Mouse (Mus musculus) kidney, embryonic 16.5 days (tissue): ENCODE data around the gene Maea. TPM values are rescaled to one million over a fixed set of nuclear protein-coding genes. Genes with fewer than 3 reads are reported as not detected.

ENCODE experiments used
- ATAC-seq: fragments of 200-750 bp; cut with Nextera tagmentation; 2 replicates; pipeline ENCODE4 v1.8.0; 2017; ENCODE audit warnings: moderate TSS enrichment; ENCODE audit not compliant: low FRiP score, low TSS enrichment
- H3K27ac ChIP-seq: fragments of 300-500 bp; sonication (generic); 2 replicates; pipeline ENCODE4 v1.5.1; 2014; ENCODE audit warnings: low read length
- H3K27me3 ChIP-seq: fragments of 300-500 bp; sonication (generic); 2 replicates; pipeline ENCODE4 v1.6.1; 2014; ENCODE audit warnings: low read length, control low read depth, mixed read lengths; ENCODE audit not compliant: insufficient read depth
- H3K36me3 ChIP-seq: fragments of 300-500 bp; sonication (generic); 2 replicates; pipeline ENCODE4 v1.6.1; 2014; ENCODE audit warnings: low read length, control low read depth, mixed read lengths; ENCODE audit not compliant: insufficient read depth
- H3K4me1 ChIP-seq: fragments of 300-500 bp; sonication (generic); 2 replicates; pipeline ENCODE4 v1.6.1; 2014; ENCODE audit warnings: low read length, control low read depth, mixed read lengths; ENCODE audit not compliant: insufficient read depth
- H3K4me2 ChIP-seq: fragments of 300-500 bp; sonication (generic); replicated peaks from 2 replicates; pipeline ENCODE4 v1.6.1; 2014; ENCODE audit warnings: low read depth, low read length
- H3K4me3 ChIP-seq: fragments of 300-500 bp; sonication (generic); 2 replicates; pipeline ENCODE4 v1.5.1; 2014; ENCODE audit warnings: mild to moderate bottlenecking, low read length
- H3K9ac ChIP-seq: fragments of 300-500 bp; sonication (generic); replicated peaks from 2 replicates; pipeline ENCODE4 v1.6.1; 2014; ENCODE audit warnings: low read length
- H3K9me3 ChIP-seq: fragments of 300-500 bp; sonication (generic); 2 replicates; pipeline ENCODE4 v1.6.1; 2016; ENCODE audit warnings: low read length, control low read depth
- WGBS: fragments of 180-500 bp; shearing (Covaris S2); extraction: QIAGEN DNeasy Blood & Tissue Kit; methylation state at CpG from one replicate; pipeline ENCODE4 v1.1.7; 2014; 5-methylcytosine and 5-hydroxymethylcytosine counted together
- polyA plus RNA-seq: library from polyadenylated mRNA; unstranded; fragments of >200 nt; fragmentation: Nextera tagmentation; extraction: Ambion mirVana; gene quantifications from 2 replicates; pipeline ENCODE4 v1.2.1, GENCODE M21; 2015

Gene Maea
- polyA plus RNA-seq = 152 and 154 TPM in 2 replicates

DNA sequence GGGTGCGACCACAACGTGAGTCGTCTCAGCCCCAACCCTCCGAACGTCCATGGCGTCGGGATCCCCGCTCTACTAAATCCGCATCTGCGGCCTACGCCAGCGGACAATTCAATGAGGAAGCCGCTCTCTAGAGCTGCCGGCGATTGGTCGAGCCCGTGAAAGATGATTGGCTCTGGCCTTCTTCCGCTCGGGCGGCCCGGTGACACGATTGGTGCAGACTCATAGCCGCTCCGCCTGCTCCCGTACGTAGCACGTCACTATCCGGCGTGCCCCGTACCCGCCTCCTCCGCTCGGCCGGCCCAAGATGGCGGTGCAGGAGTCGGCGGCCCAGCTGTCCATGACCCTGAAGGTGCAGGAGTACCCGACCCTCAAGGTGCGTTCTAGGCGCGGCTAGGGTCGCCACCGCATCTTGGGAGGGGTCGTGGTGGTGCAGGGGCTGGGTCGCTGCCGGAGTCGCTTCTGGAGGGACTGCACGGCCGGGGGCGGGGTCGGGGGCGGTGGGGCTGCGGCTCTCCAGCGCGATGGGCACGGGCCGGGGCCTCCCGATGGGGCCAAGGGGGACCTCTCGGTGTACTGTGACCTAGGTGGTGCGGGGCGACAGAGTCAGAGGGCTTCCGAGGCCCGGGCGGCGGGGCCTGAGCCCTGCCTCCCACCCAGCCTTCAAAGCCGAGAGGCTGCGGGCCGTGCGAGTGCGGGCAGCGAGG lies at the start of gene Maea:
TSS of gene Maea (plus strand) at position 237 of the 704 bp plus-strand sequence.
- peak within 1 kb of the TSS; percentile 77 for H3K27ac ChIP-seq
- WGBS = under 1% methylated on average over 65 of the region's 71 CpGs
- ATAC-seq = peak; percentile 100

DNA sequence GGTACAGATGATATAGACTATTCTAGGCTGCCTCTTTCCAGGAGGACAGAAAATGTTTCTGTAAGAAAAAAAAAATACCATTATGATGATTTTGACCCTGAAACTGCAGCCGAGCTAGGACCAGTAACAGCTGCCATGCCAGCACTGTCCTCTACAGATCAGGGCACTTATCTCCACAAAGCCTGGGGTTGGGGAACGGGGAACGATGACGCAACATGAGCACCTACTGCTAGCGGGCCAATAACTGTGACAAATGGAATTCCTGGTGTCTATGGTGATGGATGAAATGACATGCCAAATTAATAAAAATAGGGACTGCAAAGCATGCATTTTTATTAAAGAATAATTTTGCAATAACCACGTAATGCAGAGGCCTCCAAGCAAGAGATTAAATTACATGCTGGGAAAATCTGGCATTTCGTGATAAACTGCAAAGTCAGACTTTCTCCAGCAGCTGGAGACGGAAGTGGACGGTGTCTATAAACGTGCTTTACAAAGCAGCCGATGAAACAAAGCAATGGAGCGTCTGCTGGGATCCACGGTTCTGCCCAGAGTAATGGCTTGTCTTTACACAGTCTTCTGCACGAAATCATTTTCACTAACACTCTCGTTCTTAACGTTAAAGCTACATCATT lies 41.4 kb upstream of the Maea start:
- Histone ChIP-seq H3K4me2 (no peak overlapping the region), H3K27me3 (no peaks in the 10 kb centered on the region), H3K27ac (no peak overlapping the region), H3K4me1 (no peaks in the 10 kb centered on the region), H3K9ac (no peak overlapping the region), H3K4me3 (no peak overlapping the region), H3K9me3 (no peaks in the 10 kb centered on the region), H3K36me3 (no peaks in the 10 kb centered on the region)
- 45% methylated on average over 16 of the region's 16 CpGs for WGBS
- ATAC-seq = no peak

More for the DNA sequence above, at the start of gene Maea:
- Histone ChIP-seq H3K36me3 (peaks cover 14% of the 10 kb centered on the region), H3K27me3 (no peaks in the 10 kb centered on the region), H3K4me3 (peak within 1 kb of the TSS; percentile 98), H3K9me3 (peaks cover 9% of the 10 kb centered on the region; the same call in 1 of the 2 replicates), H3K4me1 (peaks cover 19% of the 10 kb centered on the region), H3K9ac (peak within 1 kb of the TSS; percentile 96), H3K4me2 (peak within 1 kb of the TSS; percentile 83)

DNA sequence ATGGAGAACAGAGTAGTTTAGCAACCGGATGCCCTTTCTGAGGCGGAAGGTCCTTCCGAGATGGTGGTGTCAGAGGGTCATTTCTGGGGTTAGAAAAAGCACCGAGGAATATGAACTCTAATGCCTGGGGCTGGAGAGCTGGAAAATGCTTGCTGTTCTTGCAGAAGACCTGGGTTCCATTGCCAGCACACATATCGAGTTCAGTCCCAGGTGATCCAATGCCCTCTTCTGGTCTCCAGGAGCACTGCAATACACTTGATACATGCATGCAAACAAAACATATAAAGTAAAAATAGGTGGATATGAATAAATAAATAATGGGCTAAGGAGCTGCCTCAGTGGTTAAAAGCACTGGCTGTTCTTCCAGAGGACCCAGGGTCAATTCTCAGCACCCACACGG lies 38.1 kb upstream of the Maea start:
- no peak for ATAC-seq
- Histone ChIP-seq H3K9me3 (no peaks in the 10 kb centered on the region), H3K4me3 (no peak overlapping the region), H3K4me2 (no peak overlapping the region), H3K27ac (no peak overlapping the region), H3K9ac (no peak overlapping the region), H3K27me3 (no peaks in the 10 kb centered on the region), H3K4me1 (no peaks in the 10 kb centered on the region), H3K36me3 (no peaks in the 10 kb centered on the region)
- WGBS = 57% methylated on average over 6 of the region's 6 CpGs

DNA sequence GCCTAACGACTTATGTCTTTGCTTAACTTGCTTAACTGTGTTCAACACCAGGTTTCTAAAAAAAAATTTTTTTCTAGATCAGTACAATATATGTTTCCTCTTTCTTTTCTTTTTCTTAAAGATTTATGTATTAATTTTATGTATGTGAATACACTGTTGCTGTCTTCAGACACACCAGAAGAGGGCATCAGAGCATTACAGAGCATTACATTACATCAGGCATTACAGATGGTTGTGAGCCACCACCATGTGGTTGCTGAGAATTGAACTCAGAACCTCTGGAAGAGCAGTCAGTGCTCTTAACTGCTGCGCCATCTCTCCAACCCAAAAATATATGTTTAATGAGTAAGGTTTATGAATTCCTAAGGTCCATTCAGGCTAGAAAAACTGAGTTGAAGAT lies 33.5 kb upstream of the Maea start:
- no peaks in the 10 kb centered on the region for H3K4me1 ChIP-seq
- 82% methylated on average over 2 of the region's 2 CpGs for WGBS
- no peak overlapping the region for H3K27ac ChIP-seq
- no peak overlapping the region for H3K4me3 ChIP-seq
- no peak for ATAC-seq
- H3K4me2 ChIP-seq = no peak overlapping the region
- no peaks in the 10 kb centered on the region for H3K9me3 ChIP-seq
- H3K36me3 ChIP-seq = no peaks in the 10 kb centered on the region
- H3K27me3 ChIP-seq = no peaks in the 10 kb centered on the region
- H3K9ac ChIP-seq = no peak overlapping the region

GRCm38 (mm10) chr5:33310704-33311462 lies 24.4 kb upstream of the Maea start:
- H3K9me3 ChIP-seq = no peaks in the 10 kb centered on the region
- H3K4me1 ChIP-seq = no peaks in the 10 kb centered on the region
- ATAC-seq = no peak
- no peak overlapping the region for H3K27ac ChIP-seq
- 69% methylated on average over 3 of the region's 3 CpGs for WGBS
- H3K4me2 ChIP-seq = no peak overlapping the region
- H3K27me3 ChIP-seq = no peaks in the 10 kb centered on the region
- no peaks in the 10 kb centered on the region for H3K36me3 ChIP-seq
- no peak overlapping the region for H3K4me3 ChIP-seq
- no peak overlapping the region for H3K9ac ChIP-seq

DNA sequence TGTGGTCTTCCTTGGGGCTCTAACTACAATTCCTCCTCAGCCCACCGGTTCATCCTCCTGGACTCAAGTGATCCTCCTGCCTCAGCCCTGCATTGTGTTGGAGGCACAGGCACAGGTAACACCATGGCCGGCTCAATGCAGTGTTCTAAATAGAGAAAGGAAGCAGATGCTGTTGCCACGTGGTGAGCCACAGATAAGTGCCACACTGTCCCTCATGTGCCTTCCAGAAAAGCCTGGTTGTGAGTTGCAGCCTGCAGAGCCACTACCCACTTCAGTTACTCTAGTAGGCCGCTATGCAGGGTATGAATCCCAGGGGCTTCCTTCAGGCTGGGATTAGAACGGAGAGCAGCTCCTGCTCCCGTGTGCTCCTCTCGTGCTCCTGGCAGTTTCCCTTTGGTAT lies 23.1 kb upstream of the Maea start:
- Histone ChIP-seq H3K4me3 (no peak overlapping the region), H3K36me3 (no peaks in the 10 kb centered on the region), H3K27me3 (no peaks in the 10 kb centered on the region), H3K9ac (no peak overlapping the region), H3K4me1 (no peaks in the 10 kb centered on the region), H3K27ac (no peak overlapping the region), H3K9me3 (no peaks in the 10 kb centered on the region), H3K4me2 (no peak overlapping the region)
- ATAC-seq = no peak
- WGBS = 78% methylated on average over 7 of the region's 7 CpGs

DNA sequence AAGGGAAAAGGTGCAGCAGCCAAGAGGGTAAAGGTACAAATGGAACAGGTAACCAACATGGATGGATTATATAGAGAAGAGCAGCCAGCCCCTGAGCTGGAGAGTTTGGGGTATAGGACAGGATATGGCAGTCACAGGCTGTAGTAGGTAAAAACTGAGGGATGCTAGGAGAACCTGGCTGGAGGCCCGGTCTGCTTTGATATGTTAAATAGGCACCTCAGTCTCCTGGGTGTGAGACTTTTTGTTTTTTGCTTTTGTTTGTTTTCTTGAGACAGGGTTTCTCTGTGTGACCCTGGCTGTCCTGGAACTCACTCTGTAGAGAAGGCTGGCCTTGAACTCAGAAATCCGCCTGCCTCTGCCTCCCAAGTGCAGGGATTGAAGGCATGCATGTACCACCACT lies 10.8 kb upstream of the Maea start:
- no peak overlapping the region for H3K9ac ChIP-seq
- H3K36me3 ChIP-seq = no peaks in the 10 kb centered on the region
- H3K27ac ChIP-seq = no peak overlapping the region
- no peak overlapping the region for H3K4me2 ChIP-seq
- H3K4me3 ChIP-seq = no peak overlapping the region
- no peaks in the 10 kb centered on the region for H3K4me1 ChIP-seq
- H3K27me3 ChIP-seq = no peaks in the 10 kb centered on the region
- H3K9me3 ChIP-seq = peaks cover 2% of the 10 kb centered on the region; the same call in 1 of the 2 replicates
- no peak for ATAC-seq
- 46% methylated on average over 2 of the region's 2 CpGs for WGBS

- no peak for ATAC-seq
- no peaks in the 10 kb centered on the region for H3K27me3 ChIP-seq
- 24% methylated on average over 18 of the region's 18 CpGs for WGBS
Observed at GRCm38 (mm10) chr5:33334381-33335272, 682 bp upstream of the Maea start.

GRCm38 (mm10) chr5:33335977-33336360 lies 660 bp downstream of the Maea start:
- under 1% methylated on average over 20 of the region's 31 CpGs for WGBS
- Histone ChIP-seq H3K9me3 (peaks cover 9% of the 10 kb centered on the region; the same call in 1 of the 2 replicates), H3K9ac (peak overlapping the region; percentile 96), H3K27me3 (no peaks in the 10 kb centered on the region), H3K4me2 (peak overlapping the region; percentile 83), H3K4me1 (peaks cover 19% of the 10 kb centered on the region), H3K4me3 (peak overlapping the region; percentile 98), H3K36me3 (peaks cover 14% of the 10 kb centered on the region), H3K27ac (peak overlapping the region; percentile 75)
- ATAC-seq = no peak; the same call in 1 of the 2 replicates

More at GRCm38 (mm10) chr5:33334381-33335272, 682 bp upstream of the Maea start:
- peak overlapping the region; percentile 98 for H3K4me3 ChIP-seq
- peak overlapping the region; percentile 77 for H3K27ac ChIP-seq
- H3K9ac ChIP-seq = peak overlapping the region; percentile 78
- peaks cover 9% of the 10 kb centered on the region; the same call in 1 of the 2 replicates for H3K9me3 ChIP-seq
- H3K36me3 ChIP-seq = peaks cover 14% of the 10 kb centered on the region
- peaks cover 19% of the 10 kb centered on the region for H3K4me1 ChIP-seq
- peak overlapping the region; percentile 63 for H3K4me2 ChIP-seq
